8 mouse cellular contexts compared by ENCODE assay signal in genomic region chr13:18057231-18057912, GRCm38 (mm10).
DNase-seq lines count a peak whose midpoint lies in the region; ATAC-seq lines count a peak whose summit lies in the region.

No protein-coding gene starts in this region.

- H3K36me3 ChIP-seq in kidney, embryonic 14.5 days (ENCODE audit: control insufficient read depth, insufficient read depth, low read length), result no peaks in the 10 kb centered on the region
- H3K36me3 ChIP-seq in limb, embryonic 10.5 days, result no peaks in the 10 kb centered on the region
- no peaks in the 10 kb centered on the region for H3K36me3 ChIP-seq in neural tube, embryonic 13.5 days

- H3K4me3 ChIP-seq in kidney, embryonic 14.5 days (ENCODE audit: low read length), result no peak overlapping the region
- H3K4me3 ChIP-seq in limb, embryonic 10.5 days, result no peak overlapping the region
- H3K4me3 ChIP-seq in neural tube, embryonic 13.5 days, result no peak overlapping the region

- H3K9me3 ChIP-seq in kidney, embryonic 14.5 days (ENCODE audit: control insufficient read depth, low read length), result peaks cover 5% of the 10 kb centered on the region; the same call in 1 of the 2 replicates
- H3K9me3 ChIP-seq in limb, embryonic 10.5 days (replicated peaks), result no peaks in the 10 kb centered on the region
- peaks cover 12% of the 10 kb centered on the region for H3K9me3 ChIP-seq in neural tube, embryonic 13.5 days

- 37% methylated on average over 8 of the region's 8 CpGs for WGBS in kidney, embryonic 14.5 days
- 38% methylated on average over 8 of the region's 8 CpGs for WGBS in limb, embryonic 10.5 days
- WGBS in neural tube, embryonic 13.5 days, result 33% methylated on average over 8 of the region's 8 CpGs

- no peak overlapping the region for H3K9ac ChIP-seq in kidney, embryonic 14.5 days (ENCODE audit: low read depth, low read length)
- H3K9ac ChIP-seq in neural tube, embryonic 13.5 days, result no peak overlapping the region

- DNase-seq in CD4-positive helper T cell, adult 2 months (ENCODE audit: low read depth, low spot score), result peak; percentile 43
- DNase-seq in T-cell, adult 2 months (ENCODE audit: low spot score), result peak; percentile 3
- DNase-seq in gonadal fat pad, adult 2 months (ENCODE audit: low read depth), result peak; percentile 1
- peak; percentile 60 for DNase-seq in limb, embryonic 10.5 days (ENCODE audit: low spot score)

- H3K4me2 ChIP-seq in kidney, embryonic 14.5 days (replicated peaks; ENCODE audit: low read depth, low read length), result no peak overlapping the region
- H3K4me2 ChIP-seq in neural tube, embryonic 13.5 days, result no peak overlapping the region

- ATAC-seq in common myeloid progenitor, adult 5-6 weeks (replicated peaks; ENCODE audit: low read depth, poor library complexity, severe bottlenecking), result 0 out of 2 replicates have a peak, but pooled peaks have one; percentile 60
- peak; percentile 72; the same call in 1 of the 2 replicates for ATAC-seq in kidney, embryonic 14.5 days (ENCODE audit: low FRiP score, low TSS enrichment)
- ATAC-seq in neural tube, embryonic 13.5 days (ENCODE audit: low read depth), result peak; percentile 82; the same call in 1 of the 2 replicates
- ATAC-seq in erythroblast, adult 5-6 weeks (replicated peaks; ENCODE audit: low FRiP score, poor library complexity, severe bottlenecking), result no peak

- H3K4me1 ChIP-seq in kidney, embryonic 14.5 days (ENCODE audit: control insufficient read depth, insufficient read depth, low read length), result no peaks in the 10 kb centered on the region
- no peaks in the 10 kb centered on the region for H3K4me1 ChIP-seq in limb, embryonic 10.5 days
- H3K4me1 ChIP-seq in neural tube, embryonic 13.5 days (replicated peaks), result no peaks in the 10 kb centered on the region

- no peak overlapping the region for H3K27ac ChIP-seq in kidney, embryonic 14.5 days (ENCODE audit: low read depth, low read length)
- no peak overlapping the region for H3K27ac ChIP-seq in limb, embryonic 10.5 days
- H3K27ac ChIP-seq in neural tube, embryonic 13.5 days (replicated peaks), result no peak overlapping the region

- H3K27me3 ChIP-seq in kidney, embryonic 14.5 days (ENCODE audit: control insufficient read depth, insufficient read depth, low read length), result no peaks in the 10 kb centered on the region
- H3K27me3 ChIP-seq in limb, embryonic 10.5 days (ENCODE audit: low read depth, poor library complexity, severe bottlenecking), result no peaks in the 10 kb centered on the region
- H3K27me3 ChIP-seq in neural tube, embryonic 13.5 days, result no peaks in the 10 kb centered on the region

Comparison
In these comparisons a context has a peak if more than half of its experiments do, and no peak if none do; other contexts are left out.
1. DNase-seq: peak in every context shown above with its lines; median percentile 60 in limb, embryonic 10.5 days; 43 in CD4-positive helper T cell, adult 2 months; 3 in T-cell, adult 2 months; 1 in gonadal fat pad, adult 2 months.